Mouse (Mus musculus) CH12.LX (cell line): ENCODE results near the gene Rnf5. TPM values are rescaled to one million over a fixed set of nuclear protein-coding genes. Genes with fewer than 3 reads are reported as not detected.

Source experiments
- DNase-seq: peaks from one replicate; pipeline ENCODE4 v3.0.0-alpha.2; 2013; ENCODE audit errors: extremely low read depth
- H3K27ac ChIP-seq: 2 replicates; pipeline ENCODE4 v1.5.1; 2012; ENCODE audit warnings: low read depth, mild to moderate bottlenecking, control low read depth, moderate library complexity; ENCODE audit not compliant: insufficient read depth
- H3K27me3 ChIP-seq: replicated peaks from 2 replicates; pipeline ENCODE3; 2012; ENCODE audit warnings: inconsistent platforms
- H3K36me3 ChIP-seq, 2 experiments: replicated peaks in 1 of 2; 2 replicates each; pipeline versions ENCODE3 to v1.6.1; 2012; ENCODE audit warnings: inconsistent platforms in 1 of 2, low read length in 1 of 2, mild to moderate bottlenecking in 1 of 2, mixed read lengths in 1 of 2, moderate library complexity in 1 of 2; ENCODE audit not compliant: control insufficient read depth in 1 of 2, insufficient read depth in 1 of 2
- H3K4me1 ChIP-seq, 2 experiments: 2 replicates each; pipeline ENCODE4 v1.6.1; 2012; ENCODE audit warnings: inconsistent platforms in 1 of 2, moderate library complexity in 1 of 2; ENCODE audit not compliant: insufficient read depth in 2 of 2, control insufficient read depth in 1 of 2
- H3K4me2 ChIP-seq: 2 replicates; pipeline ENCODE4 v1.6.1; 2012; ENCODE audit warnings: low read depth, mild to moderate bottlenecking, control low read depth; ENCODE audit not compliant: poor library complexity, insufficient read depth, severe bottlenecking
- H3K4me3 ChIP-seq, 3 experiments: fragments of 150-350 bp in 1 of 3; sonication (generic) in 1 of 3; replicated peaks in 1 of 3; 2 replicates each; pipeline versions ENCODE3 to v1.5.1; 2011 to 2012; ENCODE audit warnings: low read depth in 2 of 3, low read length in 2 of 3, mild to moderate bottlenecking in 2 of 3, moderate library complexity in 2 of 3, control low read depth in 1 of 3, improper control_type of control experiment in 1 of 3, inconsistent platforms in 1 of 3, mixed read lengths in 1 of 3; ENCODE audit not compliant: poor library complexity in 1 of 3
- H3K79me2 ChIP-seq: replicated peaks from 2 replicates; pipeline ENCODE4 v1.6.1; 2012; ENCODE audit warnings: mild to moderate bottlenecking, moderate library complexity; ENCODE audit not compliant: control insufficient read depth, poor library complexity, insufficient read depth, severe bottlenecking; ENCODE audit errors: extremely low read depth
- H3K9ac ChIP-seq: 2 replicates; pipeline ENCODE4 v1.6.1; 2012; ENCODE audit warnings: low read depth, mild to moderate bottlenecking, control low read depth, moderate library complexity; ENCODE audit not compliant: insufficient read depth
- H3K9me3 ChIP-seq: replicated peaks from 2 replicates; pipeline ENCODE3; 2012; ENCODE audit warnings: low read length, inconsistent platforms, mixed read lengths
- BHLHE40 ChIP-seq: IDR thresholded peaks from 2 replicates; pipeline ENCODE4 v1.6.1; 2011; ENCODE audit warnings: mild to moderate bottlenecking, low read depth, low read length, improper control_type of control experiment
- CHD1 ChIP-seq: IDR thresholded peaks from 2 replicates; pipeline ENCODE4 v1.6.1; 2012; ENCODE audit warnings: low read depth, low read length, improper control_type of control experiment, inconsistent platforms
- CHD2 ChIP-seq: IDR thresholded peaks from 2 replicates; pipeline ENCODE4 v1.6.1; 2011; ENCODE audit warnings: low read length, improper control_type of control experiment
- CTCF ChIP-seq, 2 experiments: IDR thresholded peaks in 1 of 2; conservative IDR thresholded peaks in 1 of 2; 2 replicates each; pipeline ENCODE4 v1.5.1; 2011 to 2012; ENCODE audit warnings: low read depth in 2 of 2, low read length in 2 of 2, improper control_type of control experiment in 1 of 2, inconsistent platforms in 1 of 2, mild to moderate bottlenecking in 1 of 2, moderate library complexity in 1 of 2
- ELF1 ChIP-seq: IDR thresholded peaks from 2 replicates; pipeline ENCODE4 v1.6.1; 2014; ENCODE audit warnings: low read depth, mild to moderate bottlenecking, inconsistent platforms, low read length, improper control_type of control experiment
- ETS1 ChIP-seq: conservative IDR thresholded peaks from 2 replicates; pipeline ENCODE4 v1.6.1; 2012; ENCODE audit warnings: low read depth, mild to moderate bottlenecking, inconsistent platforms, low read length, improper control_type of control experiment, moderate library complexity
- GABPA ChIP-seq: IDR thresholded peaks from 2 replicates; pipeline ENCODE4 v1.6.1; 2012; ENCODE audit warnings: low read depth, low read length, improper control_type of control experiment, inconsistent platforms; ENCODE audit not compliant: insufficient replicate concordance
- HCFC1 ChIP-seq: IDR thresholded peaks from 2 replicates; pipeline ENCODE4 v1.6.1; 2012; ENCODE audit warnings: low read depth, mild to moderate bottlenecking, inconsistent platforms, low read length, improper control_type of control experiment
- IRF4 ChIP-seq: IDR thresholded peaks from 2 replicates; pipeline ENCODE4 v1.6.1; 2014; ENCODE audit warnings: low read depth, mild to moderate bottlenecking, inconsistent platforms, low read length, improper control_type of control experiment
- JUND ChIP-seq: conservative IDR thresholded peaks from 2 replicates; pipeline ENCODE4 v1.6.1; 2011; ENCODE audit warnings: low read depth, low read length, improper control_type of control experiment
- KAT2A ChIP-seq: IDR thresholded peaks from 2 replicates; pipeline ENCODE4 v1.6.1; 2012; ENCODE audit warnings: low read length, improper control_type of control experiment, inconsistent platforms; ENCODE audit not compliant: insufficient replicate concordance
- MAFK ChIP-seq: IDR thresholded peaks from 2 replicates; pipeline ENCODE4 v1.6.1; 2011; ENCODE audit warnings: low read length, improper control_type of control experiment; ENCODE audit not compliant: insufficient replicate concordance
- MAX ChIP-seq: IDR thresholded peaks from 2 replicates; pipeline ENCODE4 v1.6.1; 2011; ENCODE audit warnings: low read length, improper control_type of control experiment
- MAZ ChIP-seq: IDR thresholded peaks from 2 replicates; pipeline ENCODE4 v1.6.1; 2012; ENCODE audit warnings: low read depth, mild to moderate bottlenecking, inconsistent platforms, low read length, improper control_type of control experiment, moderate library complexity
- MEF2A ChIP-seq: IDR thresholded peaks from 2 replicates; pipeline ENCODE4 v1.6.1; 2014; ENCODE audit warnings: low read depth, mild to moderate bottlenecking, inconsistent platforms, low read length, improper control_type of control experiment, borderline replicate concordance
- MXI1 ChIP-seq: IDR thresholded peaks from 2 replicates; pipeline ENCODE4 v1.6.1; 2011; ENCODE audit warnings: mild to moderate bottlenecking, low read depth, low read length, improper control_type of control experiment
- MYC ChIP-seq: IDR thresholded peaks from 2 replicates; pipeline ENCODE4 v1.6.1; 2011; ENCODE audit warnings: low read depth, mild to moderate bottlenecking, improper control_type of control experiment, low read length
- NELFE ChIP-seq: IDR thresholded peaks from 2 replicates; pipeline ENCODE4 v1.6.1; 2011; ENCODE audit warnings: low read depth, low read length, improper control_type of control experiment
- NRF1 ChIP-seq: IDR thresholded peaks from 2 replicates; pipeline ENCODE4 v1.6.1; 2014; ENCODE audit warnings: low read depth, mild to moderate bottlenecking, inconsistent platforms, low read length, improper control_type of control experiment, moderate library complexity
- PAX5 ChIP-seq: IDR thresholded peaks from 2 replicates; pipeline ENCODE4 v1.6.1; 2012; ENCODE audit warnings: low read length, inconsistent platforms, mixed read lengths
- POLR2A ChIP-seq: IDR thresholded peaks from 2 replicates; pipeline ENCODE4 v1.6.1; 2011; ENCODE audit warnings: low read depth, mild to moderate bottlenecking, improper control_type of control experiment, low read length
- SIN3A ChIP-seq: IDR thresholded peaks from 2 replicates; pipeline ENCODE4 v1.6.1; 2012; ENCODE audit warnings: low read length, improper control_type of control experiment, inconsistent platforms
- SMC3 ChIP-seq: IDR thresholded peaks from 2 replicates; pipeline ENCODE4 v1.6.1; 2011; ENCODE audit warnings: low read depth, low read length, improper control_type of control experiment
- TBP ChIP-seq: conservative IDR thresholded peaks from 2 replicates; pipeline ENCODE4 v1.6.1; 2011; ENCODE audit warnings: low read depth, low read length, improper control_type of control experiment
- TCF12 ChIP-seq: IDR thresholded peaks from 2 replicates; pipeline ENCODE4 v1.6.1; 2014; ENCODE audit warnings: low read depth, mild to moderate bottlenecking, inconsistent platforms, low read length, improper control_type of control experiment
- USF1 ChIP-seq: IDR thresholded peaks from 2 replicates; pipeline ENCODE4 v1.6.1; 2014; ENCODE audit warnings: low read depth, mild to moderate bottlenecking, inconsistent platforms, low read length, improper control_type of control experiment
- ZC3H11A ChIP-seq: IDR thresholded peaks from 2 replicates; pipeline ENCODE4 v1.6.1; 2012; ENCODE audit warnings: low read depth, mild to moderate bottlenecking, inconsistent platforms, low read length, improper control_type of control experiment
- ZKSCAN1 ChIP-seq: IDR thresholded peaks from 2 replicates; pipeline ENCODE4 v1.6.1; 2012; ENCODE audit warnings: low read depth, inconsistent platforms, low read length, improper control_type of control experiment, borderline replicate concordance
- ZMIZ1 ChIP-seq: IDR thresholded peaks from 2 replicates; pipeline ENCODE4 v1.6.1; 2012; ENCODE audit warnings: low read depth, mild to moderate bottlenecking, inconsistent platforms, low read length, improper control_type of control experiment
- ZNF384 ChIP-seq: IDR thresholded peaks from 2 replicates; pipeline ENCODE4 v1.6.1; 2012; ENCODE audit warnings: low read depth, low read length, improper control_type of control experiment, inconsistent platforms
- dilution Hi-C: fragments of 300-500 bp; cut with MboI; formaldehyde crosslinking; loops from 2 replicates; pipeline ENCODE4 v1.14.3; 2020; ENCODE audit warnings: low sequenced_read_pairs; ENCODE audit not compliant: extremely low pct_unique_long_range_greater_than_20kb, extremely low pct_ligation_motif_present
- in situ Hi-C: fragments of 300-500 bp; cut with MboI; formaldehyde crosslinking; loops from 3 replicates; pipeline ENCODE4 v1.14.3; 2019; ENCODE audit warnings: low sequenced_read_pairs, low pct_ligation_motif_present, low pct_unique_long_range_greater_than_20kb, mixed read lengths
- polyA plus RNA-seq: library from polyadenylated mRNA; unstranded; fragments of >175 nt; gene quantifications from 2 replicates; pipeline ENCODE4 v1.2.1, GENCODE M21; 2012; ENCODE audit warnings: low read depth; ENCODE audit not compliant: insufficient read length
- total RNA-seq, 2 experiments: library from RNA; depleted of rRNA; stranded (reverse); fragments of 300-350 nt in 1 of 2; fragments of >200 nt in 1 of 2; gene quantifications; 2 replicates each; pipeline ENCODE4 v1.2.3; 2012 to 2014

Gene Rnf5
- 16.5 and 20.6 TPM in 2 replicates for total RNA-seq (2012; rRNA removed)
- 6.5 and 8.4 TPM in 2 replicates for total RNA-seq (2014; rRNA removed)
- polyA plus RNA-seq: 35.1 and 48.9 TPM in 2 replicates

GRCm38 (mm10) chr17:34603375-34604060 is at the start of gene Rnf5:
Rnf5 (minus strand) TSS chr17:34603690.
- peak; percentile 100 for DNase-seq
- H3K27me3 ChIP-seq: no peaks in the 10 kb centered on the region
- dilution Hi-C loops: no loop called here
- H3K27ac ChIP-seq: peak within 1 kb of the TSS; percentile 49
- peak within 1 kb of the TSS; percentile 91 for H3K9ac ChIP-seq
- peaks cover 15 to 45% of the 10 kb centered on the region in 2 experiments for H3K36me3 ChIP-seq
- in situ Hi-C loops: no loop called here
- peak; percentile 63 for TF ChIP-seq POLR2A
- peak; percentile 79 for TF ChIP-seq NRF1
- TF ChIP-seq SMC3: no peak
- TF ChIP-seq TBP: peak; percentile 46
- TF ChIP-seq PAX5: no peak
- peak; percentile 80 for TF ChIP-seq MXI1
- TF ChIP-seq IRF4: peak; percentile 18; the same call in 1 of the 2 replicates
- no peak for TF ChIP-seq CHD1
- peak; percentile 62 for TF ChIP-seq BHLHE40
- TF ChIP-seq ZC3H11A: no peak
- peak; percentile 79; the same call in 1 of the 2 replicates for TF ChIP-seq KAT2A
- peak; percentile 83 for TF ChIP-seq MAZ
- no peak for TF ChIP-seq JUND
- TF ChIP-seq SIN3A: peak; percentile 90
- 0 out of 2 replicates have a peak, but pooled peaks have one; percentile 27 for TF ChIP-seq MAX
- no peak for TF ChIP-seq ZMIZ1
- no peak for TF ChIP-seq ETS1
- no peak for TF ChIP-seq MAFK
- no peak for TF ChIP-seq CTCF (conservative IDR thresholded peaks at IDR 0.05 in 1 of 2, IDR thresholded peaks at IDR 0.05 in 1 of 2; ENCODE audit: low read depth in 2 of 2, low read length in 2 of 2)
- no peak for TF ChIP-seq USF1
- TF ChIP-seq HCFC1: peak; percentile 79
- peak; percentile 97 for TF ChIP-seq ZNF384
- peak; percentile 51; the same call in 1 of the 2 replicates for TF ChIP-seq NELFE
- TF ChIP-seq MEF2A: no peak; the same call in 1 of the 2 replicates
- no peak for TF ChIP-seq MYC
- TF ChIP-seq CHD2: peak; percentile 99
- peak; percentile 88 for TF ChIP-seq ELF1
- TF ChIP-seq TCF12: peak; percentile 48
- TF ChIP-seq ZKSCAN1: no peak
- TF ChIP-seq GABPA: no peak; the same call in 1 of the 2 replicates
- peaks cover 9 to 34% of the 10 kb centered on the region in 2 experiments for H3K4me1 ChIP-seq
- no peaks in the 10 kb centered on the region for H3K9me3 ChIP-seq
- H3K79me2 ChIP-seq: peaks cover 12% of the 10 kb centered on the region
- H3K4me2 ChIP-seq: peak within 1 kb of the TSS; percentile 86
- H3K4me3 ChIP-seq: peak within 1 kb of the TSS; percentile 75 to 97 (median 82)
